Mouse (Mus musculus): Measurements from ENCODE around the gene Gm9821. TPM values are rescaled to one million over a fixed set of nuclear protein-coding genes. Genes with fewer than 3 reads are reported as not detected.

Gene Gm9821
- polyA plus RNA-seq, 1 experiment from 2014 or later, result 0.18 TPM

- peak overlapping the region; percentile 82 for H3K4me3 ChIP-seq
- peak; percentile 85 for DNase-seq (ENCODE audit: low spot score)
- H3K36me3 ChIP-seq, result peaks cover 41% of the 10 kb centered on the region
- H3K4me1 ChIP-seq (replicated peaks), result peaks cover 67% of the 10 kb centered on the region
- H3K27ac ChIP-seq, result peak overlapping the region; percentile 100
- H3K9me3 ChIP-seq, result no peaks in the 10 kb centered on the region
- H3K27me3 ChIP-seq (ENCODE audit: insufficient read depth, poor library complexity, severe bottlenecking), result peaks cover 11% of the 10 kb centered on the region
- 7% methylated on average over 12 of the region's 12 CpGs for WGBS
These were observed 15.6 kb upstream of the Gm9821 start for GRCm38 (mm10) chr2:91929936-91930335.

- no peaks in the 10 kb centered on the region for H3K9me3 ChIP-seq
- peaks cover 50% of the 10 kb centered on the region for H3K36me3 ChIP-seq
- peaks cover 3% of the 10 kb centered on the region; the same call in 1 of the 2 replicates for H3K27me3 ChIP-seq (ENCODE audit: insufficient read depth, poor library complexity, severe bottlenecking)
- peak overlapping the region; percentile 100 for H3K27ac ChIP-seq
- peak; percentile 60 for DNase-seq (ENCODE audit: low spot score)
- peaks cover 76% of the 10 kb centered on the region for H3K4me1 ChIP-seq (replicated peaks)
- WGBS, result 2% methylated on average over 23 of the region's 23 CpGs
- peak overlapping the region; percentile 82 for H3K4me3 ChIP-seq
These were observed 14.7 kb upstream of the Gm9821 start for GRCm38 (mm10) chr2:91930761-91931291.

- under 1% methylated on average over 50 of the region's 50 CpGs for WGBS
- Histone ChIP-seq H3K36me3 (peaks cover 57% of the 10 kb centered on the region), H3K4me1 (replicated peaks) (peaks cover 83% of the 10 kb centered on the region), H3K4me3 (peak overlapping the region; percentile 82), H3K27me3 (ENCODE audit: insufficient read depth, poor library complexity, severe bottlenecking) (no peaks in the 10 kb centered on the region; the same call in 1 of the 2 replicates), H3K9me3 (no peaks in the 10 kb centered on the region), H3K27ac (peak overlapping the region; percentile 100)
- DNase-seq (ENCODE audit: low spot score), result peak; percentile 96
These were observed 14.0 kb upstream of the Gm9821 start for GRCm38 (mm10) chr2:91931328-91932159.

- DNase-seq (ENCODE audit: low spot score), result peak; percentile 86
- Histone ChIP-seq H3K4me3 (peak within 1 kb of the TSS; percentile 82), H3K36me3 (peaks cover 64% of the 10 kb centered on the region), H3K27me3 (ENCODE audit: insufficient read depth, poor library complexity, severe bottlenecking) (no peaks in the 10 kb centered on the region; the same call in 1 of the 2 replicates), H3K4me1 (replicated peaks) (peaks cover 90% of the 10 kb centered on the region), H3K9me3 (no peaks in the 10 kb centered on the region), H3K27ac (peak within 1 kb of the TSS; percentile 100)
- WGBS, result under 1% methylated on average over 16 of the region's 16 CpGs
These were observed 13.3 kb upstream of the Gm9821 start, which contains the start of gene Mdk for GRCm38 (mm10) chr2:91932160-91932711. TSS of gene Mdk (minus strand) at chr2:91932297.

GRCm38 (mm10) chr2:91932737-91933350 lies 12.7 kb upstream of the Gm9821 start:
- H3K4me3 ChIP-seq, result peak overlapping the region; percentile 82
- H3K4me1 ChIP-seq (replicated peaks), result peaks cover 91% of the 10 kb centered on the region
- WGBS, result 8% methylated on average over 6 of the region's 6 CpGs

GRCm38 (mm10) chr2:91933471-91933870 lies 12.0 kb upstream of the Gm9821 start:
- Histone ChIP-seq H3K4me3 (peak overlapping the region; percentile 82), H3K27me3 (ENCODE audit: insufficient read depth, poor library complexity, severe bottlenecking) (no peaks in the 10 kb centered on the region), H3K4me1 (replicated peaks) (peaks cover 84% of the 10 kb centered on the region), H3K9me3 (no peaks in the 10 kb centered on the region), H3K36me3 (peaks cover 70% of the 10 kb centered on the region), H3K27ac (peak overlapping the region; percentile 100)
- DNase-seq (ENCODE audit: low spot score), result peak; percentile 51
- 17% methylated on average over 9 of the region's 9 CpGs for WGBS

More at GRCm38 (mm10) chr2:91932737-91933350, 12.7 kb upstream of the Gm9821 start:
- no peaks in the 10 kb centered on the region for H3K27me3 ChIP-seq (ENCODE audit: insufficient read depth, poor library complexity, severe bottlenecking)
- peak overlapping the region; percentile 100 for H3K27ac ChIP-seq
- H3K36me3 ChIP-seq, result peaks cover 66% of the 10 kb centered on the region
- no peak for DNase-seq (ENCODE audit: low spot score)
- H3K9me3 ChIP-seq, result no peaks in the 10 kb centered on the region

- peaks cover 79% of the 10 kb centered on the region for H3K4me1 ChIP-seq (replicated peaks)
- H3K4me3 ChIP-seq, result peak overlapping the region; percentile 82
- H3K27me3 ChIP-seq (ENCODE audit: insufficient read depth, poor library complexity, severe bottlenecking), result no peaks in the 10 kb centered on the region
- 62% methylated on average over 8 of the region's 8 CpGs for WGBS
- H3K9me3 ChIP-seq, result no peaks in the 10 kb centered on the region
- peak overlapping the region; percentile 100 for H3K27ac ChIP-seq
- H3K36me3 ChIP-seq, result peaks cover 70% of the 10 kb centered on the region
- no peak for DNase-seq (ENCODE audit: low spot score)
These were observed 11.5 kb upstream of the Gm9821 start for GRCm38 (mm10) chr2:91934016-91934415.

GRCm38 (mm10) chr2:91934826-91935525 lies 10.5 kb upstream of the Gm9821 start:
- no peak for DNase-seq (ENCODE audit: low spot score)
- H3K27ac ChIP-seq, result peak overlapping the region; percentile 53; the same call in 1 of the 2 replicates
- H3K4me3 ChIP-seq, result no peak overlapping the region
- no peaks in the 10 kb centered on the region for H3K27me3 ChIP-seq (ENCODE audit: insufficient read depth, poor library complexity, severe bottlenecking)
- no peaks in the 10 kb centered on the region for H3K9me3 ChIP-seq
- peaks cover 75% of the 10 kb centered on the region for H3K4me1 ChIP-seq (replicated peaks)
- 86% methylated on average over 9 of the region's 9 CpGs for WGBS
- H3K36me3 ChIP-seq, result peaks cover 70% of the 10 kb centered on the region

GRCm38 (mm10) chr2:91936154-91936553 lies 9.3 kb upstream of the Gm9821 start:
- H3K27ac ChIP-seq, result peak overlapping the region; percentile 56; the same call in 1 of the 2 replicates
- DNase-seq (ENCODE audit: low spot score), result no peak
- H3K4me3 ChIP-seq, result no peak overlapping the region
- WGBS, result 90% methylated on average over 7 of the region's 7 CpGs
- H3K27me3 ChIP-seq (ENCODE audit: insufficient read depth, poor library complexity, severe bottlenecking), result no peaks in the 10 kb centered on the region
- no peaks in the 10 kb centered on the region for H3K9me3 ChIP-seq
- H3K4me1 ChIP-seq (replicated peaks), result peaks cover 71% of the 10 kb centered on the region
- H3K36me3 ChIP-seq, result peaks cover 79% of the 10 kb centered on the region

GRCm38 (mm10) chr2:91939303-91939935 lies 6.1 kb upstream of the Gm9821 start:
- Histone ChIP-seq H3K27me3 (ENCODE audit: insufficient read depth, poor library complexity, severe bottlenecking) (no peaks in the 10 kb centered on the region), H3K4me3 (no peak overlapping the region), H3K36me3 (peaks cover 75% of the 10 kb centered on the region), H3K27ac (no peak overlapping the region), H3K9me3 (no peaks in the 10 kb centered on the region), H3K4me1 (replicated peaks) (peaks cover 46% of the 10 kb centered on the region)
- WGBS, result 84% methylated on average over 15 of the region's 15 CpGs
- no peak for DNase-seq (ENCODE audit: low spot score)

- Histone ChIP-seq H3K27ac (no peak overlapping the region), H3K4me3 (no peak overlapping the region), H3K27me3 (ENCODE audit: insufficient read depth, poor library complexity, severe bottlenecking) (no peaks in the 10 kb centered on the region), H3K9me3 (no peaks in the 10 kb centered on the region), H3K36me3 (peaks cover 53% of the 10 kb centered on the region), H3K4me1 (replicated peaks) (peaks cover 41% of the 10 kb centered on the region)
- 75% methylated on average over 6 of the region's 6 CpGs for WGBS
- no peak for DNase-seq (ENCODE audit: low spot score)
These were observed 3.1 kb upstream of the Gm9821 start for GRCm38 (mm10) chr2:91942356-91942755.
